Mouse (Mus musculus): ENCODE measurements around the gene Nipa2.

Nipa2 gene

GRCm38 (mm10) chr7:55962004-55962908, at the start of gene Nipa2:
TSS of gene Nipa2 (minus strand) at chr7:55962476.
- DNase-seq (ENCODE audit: low spot score in 2 of 2), result peak; percentile 87 to 89

GRCm38 (mm10) chr7:56011018-56011333, 48.7 kb upstream of the Nipa2 start:
- no peak for DNase-seq (ENCODE audit: low spot score in 2 of 2)

GRCm38 (mm10) chr7:56010318-56011017, 48.2 kb upstream of the Nipa2 start:
- DNase-seq (ENCODE audit: low spot score in 2 of 2), result no peak

- no peak for DNase-seq (ENCODE audit: low spot score in 2 of 2)
These were observed 36.7 kb upstream of the Nipa2 start for GRCm38 (mm10) chr7:55998997-55999396.

GRCm38 (mm10) chr7:55995013-55995412, 32.7 kb upstream of the Nipa2 start:
- no peak for DNase-seq (ENCODE audit: low spot score in 2 of 2)

GRCm38 (mm10) chr7:55991858-55992257, 29.6 kb upstream of the Nipa2 start:
- DNase-seq (ENCODE audit: low spot score in 2 of 2), result no peak

- DNase-seq (ENCODE audit: low spot score in 2 of 2), result no peak
These were observed 28.9 kb upstream of the Nipa2 start for GRCm38 (mm10) chr7:55991129-55991528.

GRCm38 (mm10) chr7:55986526-55987214, 24.4 kb upstream of the Nipa2 start:
- DNase-seq (ENCODE audit: low spot score in 2 of 2), result peak; percentile 81 to 86

- no peak for DNase-seq (ENCODE audit: low spot score in 2 of 2)
These were observed 22.5 kb upstream of the Nipa2 start for GRCm38 (mm10) chr7:55984754-55985153.

- no peak for DNase-seq (ENCODE audit: low spot score in 2 of 2)
These were observed 20.8 kb upstream of the Nipa2 start for GRCm38 (mm10) chr7:55983107-55983506.

- DNase-seq (ENCODE audit: low spot score in 2 of 2), result no peak
These were observed 19.9 kb upstream of the Nipa2 start for GRCm38 (mm10) chr7:55982010-55982700.

GRCm38 (mm10) chr7:55981511-55981910, 19.2 kb upstream of the Nipa2 start:
- DNase-seq (ENCODE audit: low spot score in 2 of 2), result no peak

- no peak for DNase-seq (ENCODE audit: low spot score in 2 of 2)
These were observed 12.2 kb upstream of the Nipa2 start for GRCm38 (mm10) chr7:55974429-55974828.

GRCm38 (mm10) chr7:55969415-55969814, 7.1 kb upstream of the Nipa2 start:
- DNase-seq (ENCODE audit: low spot score in 2 of 2), result no peak

GRCm38 (mm10) chr7:55968258-55968901, 6.1 kb upstream of the Nipa2 start:
- peak in 1 of 2 experiments; percentile 20 for DNase-seq (ENCODE audit: low spot score in 2 of 2)

- DNase-seq (ENCODE audit: low spot score in 2 of 2), result no peak
These were observed 4.7 kb upstream of the Nipa2 start for GRCm38 (mm10) chr7:55966866-55967460.

- DNase-seq (ENCODE audit: low spot score in 2 of 2), result no peak
These were observed 1.8 kb downstream of the Nipa2 start for GRCm38 (mm10) chr7:55960506-55960905.

GRCm38 (mm10) chr7:55959801-55960200, 2.5 kb downstream of the Nipa2 start:
- DNase-seq (ENCODE audit: low spot score in 2 of 2), result no peak

GRCm38 (mm10) chr7:55957916-55958315, 4.4 kb downstream of the Nipa2 start:
- DNase-seq (ENCODE audit: low spot score in 2 of 2), result no peak

- no peak for DNase-seq (ENCODE audit: low spot score in 2 of 2)
These were observed 5.1 kb downstream of the Nipa2 start for GRCm38 (mm10) chr7:55957178-55957577.

GRCm38 (mm10) chr7:55956054-55956453, 6.2 kb downstream of the Nipa2 start:
- DNase-seq (ENCODE audit: low spot score in 2 of 2), result no peak

Data from frontal cortex, postnatal 25 days (tissue).